Mouse (Mus musculus) thymus, adult 2 months (tissue): ENCODE measurements around the gene Fmo6.

ENCODE experiments used
- CTCF ChIP-seq: fragments of 200-500 bp; IDR thresholded peaks from 2 replicates; pipeline ENCODE4 v1.5.1; 2012; ENCODE audit warnings: mild to moderate bottlenecking, control low read depth, low read length, moderate library complexity, borderline replicate concordance; ENCODE audit not compliant: control insufficient read depth, poor library complexity, insufficient read depth; ENCODE audit errors: extremely low read depth
- POLR2A ChIP-seq: fragments of 200-500 bp; IDR thresholded peaks from 2 replicates; pipeline ENCODE4 v1.6.1; 2012; ENCODE audit warnings: mild to moderate bottlenecking, low read length, control low read depth, moderate library complexity; ENCODE audit not compliant: control insufficient read depth, poor library complexity, insufficient read depth; ENCODE audit errors: extremely low read depth

GRCm38 (mm10) chr1:162867396-162867795, 69.9 kb downstream of the Fmo6 start:
- no peak for TF ChIP-seq POLR2A
- TF ChIP-seq CTCF: no peak
